Mouse (Mus musculus) testis, adult 2 months (tissue): ENCODE data around the gene Efnb3. TPM values are rescaled to one million over a fixed set of nuclear protein-coding genes. Genes with fewer than 3 reads are reported as not detected.

Experiments used
- H3K27ac ChIP-seq: fragments of 200-500 bp; 2 replicates; pipeline ENCODE4 v1.5.1; 2012; ENCODE audit warnings: low read depth, low read length; ENCODE audit not compliant: control insufficient read depth, insufficient read depth
- H3K27me3 ChIP-seq: fragments of 200-500 bp; 2 replicates; pipeline ENCODE4 v1.6.1; 2012; ENCODE audit warnings: mild to moderate bottlenecking, low read length, moderate library complexity; ENCODE audit not compliant: control insufficient read depth, insufficient read depth
- H3K36me3 ChIP-seq: fragments of 200-500 bp; 2 replicates; pipeline ENCODE4 v1.6.1; 2012; ENCODE audit warnings: mild to moderate bottlenecking, low read length; ENCODE audit not compliant: control insufficient read depth, insufficient read depth
- H3K4me1 ChIP-seq: fragments of 200-500 bp; 2 replicates; pipeline ENCODE4 v1.6.1; 2012; ENCODE audit warnings: low read length; ENCODE audit not compliant: control insufficient read depth, insufficient read depth
- H3K4me3 ChIP-seq: fragments of 200-500 bp; 2 replicates; pipeline ENCODE4 v1.5.1; 2012; ENCODE audit warnings: low read depth, mild to moderate bottlenecking, low read length, moderate library complexity, mixed read lengths; ENCODE audit not compliant: control insufficient read depth
- CTCF ChIP-seq: fragments of 200-500 bp; IDR thresholded peaks from 2 replicates; pipeline ENCODE4 v1.5.1; 2012; ENCODE audit warnings: low read depth, mild to moderate bottlenecking, inconsistent platforms, low read length, moderate library complexity; ENCODE audit not compliant: control insufficient read depth, insufficient read depth, insufficient replicate concordance
- POLR2A ChIP-seq: fragments of 200-500 bp; IDR thresholded peaks from 2 replicates; pipeline ENCODE4 v1.6.1; 2012; ENCODE audit warnings: low read depth, mild to moderate bottlenecking, inconsistent platforms, low read length, moderate library complexity; ENCODE audit not compliant: control insufficient read depth
- polyA plus RNA-seq: library from polyadenylated mRNA; depleted of rRNA; stranded (reverse); fragments of >200 nt; gene quantifications from 2 replicates; pipeline ENCODE4 v1.2.3, GENCODE M21; 2012

Gene Efnb3
- polyA plus RNA-seq, 1 experiment = 3.3 TPM

DNA sequence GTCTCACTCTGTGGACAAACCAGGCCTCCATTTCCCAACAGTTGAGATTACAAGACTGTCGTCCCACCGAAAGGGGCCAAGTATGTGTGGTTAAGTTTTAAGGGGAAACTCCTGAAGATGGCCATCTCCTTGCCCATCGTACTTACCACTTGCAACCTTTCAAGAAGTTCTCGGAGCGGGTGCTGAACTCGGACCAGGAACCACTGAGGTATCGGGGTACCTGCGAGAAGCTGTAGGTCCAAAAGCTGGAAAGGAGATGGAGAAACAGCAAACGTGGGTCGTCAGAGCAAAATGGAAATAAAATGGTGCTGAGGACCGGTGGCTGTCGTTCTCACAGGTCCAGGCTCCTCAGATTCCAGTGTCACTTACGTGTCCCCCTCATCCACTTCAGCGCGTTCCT lies 18.3 kb upstream of the Efnb3 start:
- Histone ChIP-seq H3K4me1 (peaks cover 16% of the 10 kb centered on the region), H3K36me3 (peaks cover 1% of the 10 kb centered on the region; the same call in 1 of the 2 replicates), H3K4me3 (peak overlapping the region; percentile 91), H3K27ac (peak overlapping the region; percentile 65), H3K27me3 (no peaks in the 10 kb centered on the region)
- TF ChIP-seq POLR2A (no peak), CTCF (no peak)

DNA sequence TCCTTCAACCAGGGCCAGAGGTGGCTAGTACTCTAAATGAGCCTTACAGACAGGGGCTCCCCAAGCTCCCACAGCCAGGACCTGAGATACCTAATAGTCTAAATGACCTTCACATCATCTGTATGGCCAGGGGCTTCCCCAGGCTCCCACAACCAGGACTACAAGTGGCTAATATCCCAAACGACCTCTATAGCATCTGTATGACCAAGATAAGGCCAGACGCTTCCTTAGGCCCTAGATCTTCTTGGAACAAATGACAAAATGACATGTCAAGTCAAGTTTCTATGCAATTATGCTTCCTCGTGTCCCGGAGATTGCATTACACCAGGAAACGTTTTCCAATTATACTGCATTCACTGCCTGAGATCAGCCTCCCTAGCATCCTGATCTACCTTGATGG lies 16.3 kb upstream of the Efnb3 start:
- Histone ChIP-seq H3K27me3 (no peaks in the 10 kb centered on the region), H3K36me3 (peaks cover 1% of the 10 kb centered on the region; the same call in 1 of the 2 replicates), H3K4me3 (no peak overlapping the region), H3K4me1 (peaks cover 9% of the 10 kb centered on the region), H3K27ac (no peak overlapping the region)
- TF ChIP-seq CTCF = no peak
- TF ChIP-seq POLR2A = no peak

DNA sequence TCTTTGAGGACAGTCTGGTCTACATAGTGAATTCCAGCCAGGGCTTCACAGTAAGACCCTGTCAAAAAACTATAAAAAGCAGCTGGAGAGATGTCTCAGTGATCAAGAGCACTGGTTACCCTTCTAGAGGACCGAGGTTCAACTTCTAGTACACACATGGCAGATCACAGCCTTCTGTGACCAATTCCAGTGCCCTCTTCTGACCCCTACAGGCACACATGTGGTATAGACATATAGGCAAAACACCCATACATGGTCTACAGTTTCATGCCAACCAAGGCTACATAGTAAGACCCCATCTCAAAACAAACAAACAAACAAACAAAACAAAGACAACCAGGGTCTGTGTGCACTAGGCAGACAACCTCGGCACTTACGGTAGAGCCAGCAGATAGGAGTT lies 15.2 kb upstream of the Efnb3 start:
- Histone ChIP-seq H3K27me3 (no peaks in the 10 kb centered on the region), H3K4me1 (peaks cover 9% of the 10 kb centered on the region), H3K4me3 (no peak overlapping the region), H3K27ac (no peak overlapping the region), H3K36me3 (peaks cover 1% of the 10 kb centered on the region; the same call in 1 of the 2 replicates)
- no peak for TF ChIP-seq CTCF
- TF ChIP-seq POLR2A = no peak

DNA sequence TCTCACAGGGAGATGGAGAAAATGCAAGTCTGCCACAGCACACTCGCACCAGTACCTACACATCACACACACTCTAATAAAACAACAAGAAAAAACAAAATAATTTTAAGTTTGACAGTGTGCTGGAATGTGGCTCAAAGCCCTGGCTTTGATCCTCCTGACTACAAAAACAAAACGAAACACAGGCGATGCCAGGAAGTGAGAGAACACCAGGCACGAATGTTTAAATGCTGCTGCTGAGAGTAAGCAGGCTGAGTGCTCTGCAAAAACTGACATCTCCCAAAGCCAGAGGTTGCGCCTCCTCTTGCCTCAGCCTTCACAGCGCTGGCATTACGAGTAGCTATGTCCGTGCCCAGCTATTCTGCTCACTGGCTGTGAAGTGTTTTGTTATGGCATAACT lies 5.1 kb upstream of the Efnb3 start:
- H3K4me3 ChIP-seq = no peak overlapping the region
- no peaks in the 10 kb centered on the region for H3K27me3 ChIP-seq
- no peaks in the 10 kb centered on the region; the same call in 1 of the 2 replicates for H3K36me3 ChIP-seq
- no peak overlapping the region for H3K27ac ChIP-seq
- TF ChIP-seq CTCF (no peak), POLR2A (no peak)
- H3K4me1 ChIP-seq = peaks cover 6% of the 10 kb centered on the region

DNA sequence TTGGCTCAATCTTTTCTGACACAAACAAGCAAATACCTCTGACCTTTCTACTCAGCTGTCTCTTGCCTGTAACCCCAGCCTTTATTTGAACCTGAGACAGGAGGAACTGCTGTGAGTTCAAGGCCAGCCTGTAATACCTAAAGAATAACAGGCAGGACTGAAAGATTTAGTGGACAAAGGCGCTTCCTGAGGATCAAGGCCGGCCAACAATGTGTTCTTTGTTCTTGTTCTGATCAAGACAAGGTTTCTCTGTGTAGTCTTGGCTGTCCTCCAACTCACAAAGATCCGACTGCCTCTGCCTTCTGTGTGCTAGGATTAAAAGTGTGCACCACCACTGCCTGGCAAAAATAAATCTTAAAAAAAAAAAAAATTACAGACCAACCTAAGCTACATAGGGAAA lies 4.4 kb upstream of the Efnb3 start:
- no peak for TF ChIP-seq CTCF
- TF ChIP-seq POLR2A = no peak
- H3K27me3 ChIP-seq = no peaks in the 10 kb centered on the region
- H3K27ac ChIP-seq = no peak overlapping the region
- H3K4me3 ChIP-seq = no peak overlapping the region
- H3K36me3 ChIP-seq = no peaks in the 10 kb centered on the region; the same call in 1 of the 2 replicates
- peaks cover 13% of the 10 kb centered on the region for H3K4me1 ChIP-seq

GRCm38 (mm10) chr11:69563373-69563772 lies 3.4 kb upstream of the Efnb3 start:
- Histone ChIP-seq H3K27ac (no peak overlapping the region), H3K27me3 (no peaks in the 10 kb centered on the region), H3K4me3 (no peak overlapping the region), H3K36me3 (no peaks in the 10 kb centered on the region; the same call in 1 of the 2 replicates), H3K4me1 (peaks cover 17% of the 10 kb centered on the region)
- no peak for TF ChIP-seq CTCF
- TF ChIP-seq POLR2A = no peak

- no peak overlapping the region for H3K27ac ChIP-seq
- H3K27me3 ChIP-seq = no peaks in the 10 kb centered on the region
- no peaks in the 10 kb centered on the region; the same call in 1 of the 2 replicates for H3K36me3 ChIP-seq
- TF ChIP-seq CTCF (no peak), POLR2A (no peak; the same call in 1 of the 2 replicates)
- peaks cover 23% of the 10 kb centered on the region for H3K4me1 ChIP-seq
- H3K4me3 ChIP-seq = no peak overlapping the region
These were observed 1.2 kb upstream of the Efnb3 start for GRCm38 (mm10) chr11:69560896-69561854.
